In the genomic region with DNA sequence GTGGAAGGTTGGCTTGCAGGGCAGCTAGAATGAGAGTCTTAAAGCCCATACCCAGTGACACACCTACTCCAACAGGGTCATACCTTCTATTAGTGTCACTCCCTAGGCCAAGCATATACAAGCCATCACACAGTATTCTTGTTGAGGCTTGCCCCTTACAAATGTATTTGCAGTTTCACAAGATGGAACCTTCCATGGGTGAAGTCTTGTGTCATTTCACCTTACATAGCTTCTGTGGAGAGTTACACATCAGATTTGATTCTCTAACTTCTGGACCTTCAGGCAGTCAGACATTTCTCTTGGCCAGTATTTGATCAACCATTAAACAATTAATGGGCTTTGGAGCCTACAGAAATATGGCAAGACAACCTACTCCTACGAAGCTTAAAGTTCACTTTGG, we compare ENCODE assay signal across 14 mouse cellular contexts.
A peak's percentile ranks its signal among the peaks of the same experiment; 100 is the strongest.
DNase-seq lines count a peak whose midpoint lies in the region.
"Had no signal": no experiment of that assay in that cellular context is flagged by ENCODE, and none has a peak within 500 bp of the region (broad histone marks: within the 10 kb centered on the region; RNA-seq: fewer than 3 reads in every experiment).

No protein-coding gene starts in this region.

- DNase-seq in fat pad, adult 2 months (ENCODE audit: extremely low read depth, low read depth, low spot score) = peak; percentile 80
- DNase-seq in gonadal fat pad, adult 2 months (ENCODE audit: low read depth) = peak; percentile 83
- no peak for DNase-seq in thymus, postnatal 10 days (ENCODE audit: low spot score in 2 of 2)
- no peak for DNase-seq in urinary bladder, adult 18-20 months (ENCODE audit: low spot score in 2 of 2)
- DNase-seq: adrenal gland, adult 2 months; adrenal gland, adult 8-10 months; adrenal gland, postnatal 10 days; adrenal gland, postnatal 14 days; adrenal gland, postnatal 25 days; adrenal gland, postnatal 36 days; B cell, adult 2 months; cerebellum, adult 11 months; cerebellum, adult 11-12 months; cerebellum, adult 18-20 months had no signal

Comparison
In these comparisons a context has a peak if more than half of its experiments do, and no peak if none do; other contexts are left out.
1. DNase-seq: peak in fat pad, adult 2 months (single experiment) and gonadal fat pad, adult 2 months (single experiment); none in thymus, postnatal 10 days (0 of 2) and urinary bladder, adult 18-20 months (0 of 2).